Mouse (Mus musculus) thymus, adult 2 months (tissue): ENCODE measurements around the gene Gm21969.

ENCODE experiments used
- CTCF ChIP-seq: fragments of 200-500 bp; IDR thresholded peaks from 2 replicates; pipeline ENCODE4 v1.5.1; 2012; ENCODE audit warnings: mild to moderate bottlenecking, control low read depth, low read length, moderate library complexity, borderline replicate concordance; ENCODE audit not compliant: control insufficient read depth, poor library complexity, insufficient read depth; ENCODE audit errors: extremely low read depth
- POLR2A ChIP-seq: fragments of 200-500 bp; IDR thresholded peaks from 2 replicates; pipeline ENCODE4 v1.6.1; 2012; ENCODE audit warnings: mild to moderate bottlenecking, low read length, control low read depth, moderate library complexity; ENCODE audit not compliant: control insufficient read depth, poor library complexity, insufficient read depth; ENCODE audit errors: extremely low read depth

- TF ChIP-seq POLR2A (no peak), CTCF (no peak)
Observed at GRCm38 (mm10) chr4:139619765-139620164, 16.8 kb downstream of the Gm21969 start.
